Mouse (Mus musculus): ENCODE results near the gene Kdelr3.

Kdelr3 gene

GRCm38 (mm10) chr15:79575543-79576222 lies 59.5 kb downstream of the Kdelr3 start:
- no peak for DNase-seq (ENCODE audit: low spot score in 2 of 2)

GRCm38 (mm10) chr15:79576947-79577346 lies 60.7 kb downstream of the Kdelr3 start:
- DNase-seq (ENCODE audit: low spot score in 2 of 2) = no peak

Data from urinary bladder, adult 18-20 months (tissue).